Mouse (Mus musculus): ENCODE measurements around the gene Zfp663. TPM values are rescaled to one million over a fixed set of nuclear protein-coding genes. Genes with fewer than 3 reads are reported as not detected.

Zfp663 gene
- total RNA-seq, 2 experiments from 2014 or later = not detected

Other genes starting within 250 kb of the Zfp663 start
- gene Cdh22, start 133.9 kb downstream of the Zfp663 start, total RNA-seq (2015) = 0.09 TPM in 1 of 2 replicates, not detected in the other
- gene Cdh22, start 133.9 kb downstream of the Zfp663 start, total RNA-seq (2017) = 0.07 TPM in 1 of 2 replicates, not detected in the other
- 57.2 and 57.5 TPM in 2 replicates for gene Slc35c2, start 80.9 kb downstream of the Zfp663 start, total RNA-seq (2015)
- gene Slc35c2, start 80.9 kb downstream of the Zfp663 start, total RNA-seq (2017) = 52.8 and 71.8 TPM in 2 replicates
- 128 and 133 TPM in 2 replicates for gene Elmo2, start 42.2 kb downstream of the Zfp663 start, total RNA-seq (2015)
- gene Elmo2, start 42.2 kb downstream of the Zfp663 start, total RNA-seq (2017) = 89.7 and 94.8 TPM in 2 replicates
- gene Zfp334, start 19.5 kb upstream of the Zfp663 start, total RNA-seq (2015) = not detected in 2 replicates
- not detected in 2 replicates for gene Zfp334, start 19.5 kb upstream of the Zfp663 start, total RNA-seq (2017)
- gene Ocstamp, start 31.7 kb upstream of the Zfp663 start, total RNA-seq (2015) = 0.11 TPM in 1 of 2 replicates, not detected in the other
- 0.04 and 0.11 TPM in 2 replicates for gene Ocstamp, start 31.7 kb upstream of the Zfp663 start, total RNA-seq (2017)
- 0.39 and 0.42 TPM in 2 replicates for gene Slc13a3, start 104.5 kb upstream of the Zfp663 start, total RNA-seq (2015)
- 0.37 TPM in 1 of 2 replicates, not detected in the other for gene Slc13a3, start 104.5 kb upstream of the Zfp663 start, total RNA-seq (2017)
- gene Trp53rka, start 124.6 kb upstream of the Zfp663 start, total RNA-seq (2015) = 3.9 and 5.7 TPM in 2 replicates
- gene Trp53rka, start 124.6 kb upstream of the Zfp663 start, total RNA-seq (2017) = 4.0 and 5.1 TPM in 2 replicates
- gene Slc2a10, start 135.1 kb upstream of the Zfp663 start, total RNA-seq (2015) = 0.05 TPM in 1 of 2 replicates, not detected in the other
- gene Slc2a10, start 135.1 kb upstream of the Zfp663 start, total RNA-seq (2017) = not detected in 2 replicates
- gene Eya2, start 226.3 kb upstream of the Zfp663 start, total RNA-seq (2015) = 1.1 and 2.3 TPM in 2 replicates
- gene Eya2, start 226.3 kb upstream of the Zfp663 start, total RNA-seq (2017) = 0.55 and 1.3 TPM in 2 replicates

All from megakaryocyte, adult 5-6 weeks (primary cell).